Mouse (Mus musculus) lung, adult 2 months (tissue): ENCODE data around the gene Rbck1.

Experiments
- CTCF ChIP-seq: fragments of 200-500 bp; IDR thresholded peaks from 2 replicates; pipeline ENCODE4 v1.5.1; 2011; ENCODE audit warnings: mild to moderate bottlenecking, low read length, control low read depth; ENCODE audit not compliant: insufficient read depth
- POLR2A ChIP-seq: fragments of 200-500 bp; IDR thresholded peaks from 2 replicates; pipeline ENCODE4 v1.6.1; 2011; ENCODE audit warnings: low read depth, mild to moderate bottlenecking, control low read depth, low read length, borderline replicate concordance; ENCODE audit errors: extremely low read depth

- TF ChIP-seq POLR2A = no peak
- TF ChIP-seq CTCF = no peak
These were observed 41.1 kb upstream of the Rbck1 start for GRCm38 (mm10) chr2:152373547-152373946.
